Mouse (Mus musculus) CH12F3 (cell line): Measurements from ENCODE around the gene Opcml.

Source experiments
- in situ Hi-C: fragments of 300-500 bp; cut with MboI; formaldehyde crosslinking; loops from 2 replicates; pipeline ENCODE4 v1.14.3; 2020; ENCODE audit warnings: low sequenced_read_pairs

Opcml gene

DNA sequence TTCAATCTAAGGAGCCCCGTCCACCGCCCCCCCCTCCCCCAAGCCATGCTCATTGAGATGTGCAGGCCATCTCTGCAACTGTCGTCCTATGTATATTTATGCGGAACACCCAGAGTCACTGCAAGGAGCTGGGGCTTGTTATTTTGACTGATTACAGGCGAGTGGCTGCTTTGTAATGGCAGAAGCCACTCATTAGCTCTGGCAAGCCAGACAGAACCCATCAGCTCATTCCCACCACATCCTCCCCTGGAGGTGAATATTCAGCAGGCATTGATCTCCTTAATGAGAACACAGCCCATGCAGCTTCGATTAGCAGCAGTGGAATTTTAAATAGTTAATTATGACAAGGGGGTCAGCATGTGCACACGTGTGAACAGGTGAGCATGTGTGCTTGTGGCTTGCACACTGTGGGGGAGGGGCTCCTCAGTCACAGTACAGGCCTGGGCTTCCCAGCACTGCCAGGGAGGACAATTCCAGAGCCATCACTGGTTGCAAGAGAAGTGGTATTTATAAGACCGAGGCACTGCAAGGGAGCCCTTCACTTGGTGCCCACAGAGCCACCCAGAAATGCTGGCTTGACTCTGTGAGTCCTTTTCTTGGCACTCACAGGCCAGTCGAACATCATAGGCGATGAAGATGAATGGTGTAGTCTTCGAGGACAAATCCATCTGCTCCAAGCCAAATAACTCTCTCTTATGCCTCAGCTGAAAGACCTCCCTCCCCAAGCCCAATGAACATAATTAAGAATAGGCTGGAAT is 516.0 kb downstream of the Opcml start:
- in situ Hi-C loops = no loop called here

GRCm38 (mm10) chr9:28307122-28307430 is 516.5 kb downstream of the Opcml start:
- in situ Hi-C loops = no loop called here

DNA sequence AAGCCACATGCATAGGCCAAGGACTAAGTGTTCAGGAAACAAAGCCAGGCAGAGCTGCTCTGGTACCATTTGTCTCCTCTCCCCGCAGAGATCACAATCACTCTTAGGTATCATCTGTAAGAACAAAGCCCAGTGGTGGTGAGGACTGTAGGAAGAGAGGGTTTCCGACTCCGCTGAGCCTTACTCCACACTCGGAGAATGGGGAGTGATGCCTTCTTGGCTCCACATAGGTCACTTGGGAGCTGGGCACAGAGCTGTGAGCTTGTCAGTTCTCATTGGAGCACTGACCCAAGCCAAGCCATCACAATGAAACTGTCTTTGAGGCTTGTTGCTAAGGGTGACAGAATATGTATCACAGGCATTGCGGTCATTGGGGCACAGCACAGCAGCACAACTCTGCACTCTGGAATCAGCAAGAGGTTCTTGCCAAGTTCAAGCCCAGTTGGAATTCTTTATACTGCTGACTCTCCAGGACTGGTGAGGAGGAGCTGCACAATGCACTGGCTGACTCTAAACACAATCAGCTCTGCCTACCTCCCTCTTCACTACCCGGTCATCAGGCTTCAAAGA is 517.0 kb downstream of the Opcml start:
- in situ Hi-C loops = no loop called here

DNA sequence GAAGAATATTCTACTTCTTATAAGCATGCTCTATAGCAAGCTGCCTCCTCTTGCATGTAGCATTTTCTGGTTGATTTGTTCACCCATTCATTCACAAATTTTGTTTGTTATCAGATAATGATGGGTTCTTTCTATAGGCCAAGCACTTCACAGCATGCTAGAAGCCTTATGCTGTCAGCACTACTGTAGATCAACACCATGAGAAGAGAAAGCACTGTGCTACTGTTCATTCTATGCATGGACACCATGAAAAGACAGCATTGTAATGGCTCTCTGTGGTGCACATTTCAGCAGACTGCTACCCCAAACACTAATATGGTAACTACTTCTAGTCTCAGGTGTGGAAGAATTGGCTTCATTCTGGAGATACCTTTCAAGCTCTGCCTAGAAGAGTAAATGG is 527.3 kb downstream of the Opcml start:
- in situ Hi-C loops = no loop called here

DNA sequence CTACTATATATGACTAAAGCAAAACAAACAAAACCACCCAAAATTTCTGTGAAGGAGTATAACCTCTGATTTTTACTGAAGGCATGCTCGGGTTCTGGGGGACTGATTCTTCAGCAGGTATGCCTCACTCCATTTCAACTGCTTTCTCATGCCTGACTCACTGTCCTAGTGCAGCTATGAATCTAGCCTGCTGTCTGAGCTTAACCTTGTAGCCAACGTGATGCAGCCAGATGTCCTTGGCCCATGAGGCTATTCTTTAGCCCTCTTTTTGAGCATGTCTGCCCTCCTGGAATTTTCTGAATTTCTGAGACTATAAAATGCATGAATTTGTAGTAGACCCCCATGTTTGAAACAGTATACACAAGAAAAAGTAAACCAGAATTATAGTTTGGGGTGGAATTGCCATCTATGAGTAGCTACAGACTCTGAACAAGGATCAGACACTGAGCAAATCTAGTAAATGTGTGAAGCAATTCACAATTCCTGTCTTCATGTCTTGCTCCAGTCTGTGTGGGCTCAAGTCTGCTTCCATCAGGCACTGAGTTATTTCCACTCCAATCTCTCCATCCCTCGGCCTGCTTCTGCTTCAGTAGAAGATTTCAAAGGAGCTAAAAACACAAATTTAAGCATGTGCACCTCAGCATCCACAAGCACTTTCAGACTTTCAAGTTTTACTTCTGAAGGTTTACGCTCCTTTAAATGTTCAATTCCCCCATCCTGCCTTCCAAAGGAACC is 528.6 kb downstream of the Opcml start:
- in situ Hi-C loops = no loop called here

DNA sequence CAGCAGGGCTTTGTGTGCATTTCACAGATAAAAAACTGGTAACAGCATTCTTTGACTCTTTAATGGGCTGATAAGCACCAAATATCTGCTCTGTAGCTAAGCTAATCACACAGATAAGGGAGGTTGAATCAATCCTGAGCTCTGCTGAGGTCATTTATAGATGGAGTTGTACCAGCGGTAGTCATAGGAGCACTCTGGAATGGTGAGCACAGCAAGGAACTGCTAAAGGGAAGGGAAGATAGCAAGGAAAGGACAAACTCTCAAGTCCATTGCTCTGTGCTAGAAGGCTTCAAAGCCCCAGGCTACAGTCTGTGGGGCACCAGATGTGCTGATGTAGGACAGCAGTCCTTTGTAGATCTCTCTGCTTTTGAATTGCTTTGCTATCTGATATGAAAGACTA is 529.2 kb downstream of the Opcml start:
- in situ Hi-C loops = no loop called here

- in situ Hi-C loops = no loop called here
These were observed 537.4 kb downstream of the Opcml start for GRCm38 (mm10) chr9:28327985-28328384.

DNA sequence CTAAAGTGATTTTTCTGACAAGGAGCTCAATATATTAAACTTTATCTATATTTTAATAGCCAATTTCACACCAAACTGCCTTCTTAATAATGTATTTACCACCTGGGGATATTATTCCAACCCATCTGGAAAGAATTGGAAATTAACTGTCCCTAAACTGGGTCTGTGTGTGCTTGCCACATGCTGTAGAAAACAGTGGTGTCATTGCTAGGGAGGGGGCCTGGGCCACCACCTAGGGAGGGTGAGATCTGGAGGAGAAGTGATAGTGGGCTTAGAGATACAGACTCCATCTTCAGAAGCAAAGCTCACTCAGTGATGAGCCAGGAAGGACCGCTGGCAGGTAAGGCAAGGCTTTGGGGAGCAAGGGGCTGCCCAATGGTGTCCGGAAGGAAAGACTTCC is 537.9 kb downstream of the Opcml start:
- in situ Hi-C loops = no loop called here

DNA sequence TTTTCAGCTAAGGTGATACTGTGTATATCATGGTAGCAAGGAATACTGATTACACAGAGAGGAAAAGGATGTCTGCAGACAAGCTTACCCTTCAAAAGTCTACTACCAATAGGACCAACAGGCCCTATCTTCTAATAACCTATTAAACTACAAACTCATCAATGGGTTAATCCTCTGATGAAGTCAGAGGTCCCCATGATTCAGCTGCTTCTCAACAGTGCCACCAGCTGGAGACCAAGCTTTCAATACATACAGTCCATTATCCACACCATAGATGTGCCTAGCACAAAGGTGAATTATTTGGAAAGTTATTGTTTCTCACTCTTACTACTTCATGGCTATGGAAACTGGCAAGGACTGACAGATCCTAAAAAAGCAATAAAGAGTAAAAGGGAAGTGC is 538.9 kb downstream of the Opcml start:
- in situ Hi-C loops = no loop called here

- in situ Hi-C loops = no loop called here
These were observed 546.1 kb downstream of the Opcml start for GRCm38 (mm10) chr9:28336511-28337208.

DNA sequence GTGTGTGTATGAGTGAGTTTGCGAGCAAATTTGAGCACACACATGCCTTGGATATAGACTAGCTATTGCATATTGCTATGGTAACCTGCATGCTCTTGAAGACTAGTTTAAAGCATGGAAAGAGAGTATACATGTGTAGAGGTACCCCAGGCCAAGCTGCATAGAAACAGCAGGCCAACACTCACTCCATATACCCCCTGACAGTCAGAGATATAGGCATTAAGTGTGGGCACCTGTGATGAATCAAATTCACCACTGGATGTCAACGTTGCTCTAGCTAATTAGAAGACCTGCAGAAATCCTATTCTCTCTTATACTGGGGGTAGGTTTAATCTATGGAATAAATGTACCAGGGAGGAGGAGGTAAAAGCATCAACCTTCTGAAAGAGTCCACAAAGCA is 547.3 kb downstream of the Opcml start:
- in situ Hi-C loops = no loop called here

DNA sequence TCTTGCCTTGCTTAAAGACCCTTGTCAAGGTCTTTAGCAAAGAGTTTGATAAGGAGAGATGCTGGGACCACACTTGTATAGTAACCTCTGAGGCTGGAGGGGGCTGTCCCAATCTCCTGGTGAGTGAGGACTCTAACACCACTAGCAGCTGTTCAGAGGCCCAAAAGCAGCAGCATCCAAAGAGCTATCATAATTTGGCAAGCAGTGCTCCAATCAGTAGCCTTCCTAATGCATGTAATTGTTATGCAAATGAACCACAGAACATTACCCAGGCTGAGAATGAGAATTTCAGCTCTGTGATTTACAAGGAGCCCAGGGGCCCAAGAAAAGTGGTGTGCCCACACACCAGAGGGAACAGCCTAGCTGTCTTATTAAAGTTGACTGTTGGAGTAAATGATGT is 564.4 kb downstream of the Opcml start:
- in situ Hi-C loops = no loop called here

DNA sequence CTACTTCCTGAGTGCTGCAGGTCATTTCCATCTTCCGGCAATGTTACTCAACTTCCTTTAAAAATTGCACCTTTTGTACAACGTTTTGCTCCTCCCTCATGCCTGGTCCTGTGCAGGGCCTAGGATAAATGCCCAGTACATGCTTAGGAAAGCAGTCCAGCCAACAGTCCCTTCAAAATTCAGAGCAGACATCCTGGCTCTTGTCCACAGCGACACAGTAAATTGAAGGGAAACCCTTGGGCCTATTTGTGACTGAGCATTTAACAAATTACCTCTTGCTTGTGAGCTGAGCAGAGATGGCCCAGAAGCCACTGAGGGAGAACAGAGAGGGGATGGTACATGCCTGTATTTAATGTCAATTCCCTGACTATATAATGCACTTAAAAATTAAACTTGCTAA is 567.4 kb downstream of the Opcml start:
- in situ Hi-C loops = no loop called here

DNA sequence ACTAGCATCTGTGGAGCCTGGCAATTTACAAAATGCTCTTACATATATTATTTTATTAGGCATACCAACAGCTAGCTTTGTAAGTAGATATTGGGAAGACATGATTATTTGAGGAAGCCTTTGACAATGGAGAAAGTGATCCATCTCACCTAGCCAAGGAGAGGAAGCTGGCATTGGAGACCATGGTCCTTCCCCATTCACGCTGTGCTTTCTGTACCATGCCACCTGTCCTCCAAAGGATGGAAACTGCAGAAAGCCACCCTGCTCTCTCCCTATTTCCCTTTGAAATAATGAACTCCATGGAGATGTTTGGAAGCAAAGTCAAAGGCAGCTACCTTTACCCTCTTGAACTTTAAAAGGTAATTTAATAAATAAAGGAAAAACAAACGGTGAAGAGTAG is 570.1 kb downstream of the Opcml start:
- in situ Hi-C loops = no loop called here

DNA sequence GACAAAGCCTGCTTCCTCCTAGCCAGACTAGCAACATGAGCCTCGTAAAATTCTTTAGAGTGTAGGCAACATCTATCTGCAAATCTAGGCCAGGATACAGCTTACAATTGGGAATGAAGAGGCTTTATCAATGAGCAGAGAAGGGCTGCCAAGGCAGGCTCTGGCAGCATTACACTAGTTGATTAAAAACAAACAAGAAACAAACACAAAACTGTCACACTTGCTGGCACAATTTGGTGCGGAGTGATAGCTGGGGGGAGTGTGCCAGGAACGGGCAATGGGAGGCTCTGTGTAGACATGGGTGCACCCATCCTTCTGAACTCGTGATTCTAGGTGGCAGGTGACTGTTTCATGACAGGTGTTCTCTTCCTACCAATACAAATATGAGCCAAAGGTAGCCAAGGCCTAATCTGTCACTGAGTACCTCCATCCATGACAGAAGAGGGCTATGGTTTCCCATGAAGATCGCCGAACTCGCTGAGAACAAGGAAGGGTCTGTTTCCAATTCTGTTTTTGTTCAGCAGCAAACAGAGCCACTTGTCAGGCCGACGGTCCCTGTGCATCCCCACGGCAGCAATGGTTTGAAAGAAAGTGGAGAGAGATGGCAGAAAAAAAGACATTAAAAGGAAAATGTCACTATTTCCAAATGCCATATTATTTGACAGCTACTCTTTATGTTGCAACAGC is 574.0 kb downstream of the Opcml start:
- in situ Hi-C loops = no loop called here

- in situ Hi-C loops = no loop called here
These were observed 574.5 kb downstream of the Opcml start for GRCm38 (mm10) chr9:28365160-28365473.

- in situ Hi-C loops = no loop called here
These were observed 596.1 kb downstream of the Opcml start for GRCm38 (mm10) chr9:28386527-28387175.

DNA sequence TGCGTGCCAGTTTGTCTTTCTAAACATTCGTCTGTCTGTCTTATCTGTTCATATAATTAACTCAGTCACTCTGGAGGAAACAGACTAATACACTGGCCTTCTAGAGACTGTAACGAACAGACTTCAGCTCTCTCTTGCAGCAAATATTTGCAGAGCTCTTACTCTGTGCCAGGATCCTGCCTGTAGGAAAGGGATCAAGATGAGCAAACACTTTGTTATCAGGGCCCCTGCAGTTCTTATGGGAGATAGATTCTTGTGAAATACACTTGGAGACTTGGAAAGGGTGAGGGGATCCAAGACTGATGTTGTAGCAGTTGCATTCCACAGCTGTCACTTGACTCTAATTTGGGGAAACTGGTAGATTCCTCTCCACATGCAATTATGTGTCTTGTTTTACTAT is 604.6 kb downstream of the Opcml start:
- in situ Hi-C loops = no loop called here

- in situ Hi-C loops = no loop called here
These were observed 605.1 kb downstream of the Opcml start for GRCm38 (mm10) chr9:28395638-28396037.

GRCm38 (mm10) chr9:28402770-28403650 is 612.4 kb downstream of the Opcml start:
- in situ Hi-C loops = no loop called here
